In genomic region chr7:30820854-30821445, GRCm38 (mm10) we compare ENCODE assay signal across 17 mouse cellular contexts. TPM values are rescaled to one million over a fixed set of nuclear protein-coding genes. Genes with fewer than 3 reads are reported as not detected.
DNase-seq lines count a peak whose midpoint lies in the region; ATAC-seq and TF ChIP-seq lines count a peak whose summit lies in the region.
"Had no signal": no experiment of that assay in that cellular context is flagged by ENCODE, and none has a peak within 500 bp of the region (broad histone marks: within the 10 kb centered on the region; RNA-seq: fewer than 3 reads in every experiment).

No protein-coding gene starts in this region.

- no peak for TF ChIP-seq EP300 in liver, postnatal 0 days (IDR thresholded peaks at IDR 0.05; ENCODE audit: low read depth)

- no peak overlapping the region for H3K9ac ChIP-seq in liver, postnatal 0 days (replicated peaks)
- no peak overlapping the region for H3K9ac ChIP-seq in liver, embryonic 12.5 days
- H3K9ac ChIP-seq: heart, embryonic 12.5 days; limb, embryonic 15.5 days; midbrain, embryonic 13.5 days had no signal

- no peaks in the 10 kb centered on the region for H3K9me3 ChIP-seq in liver, postnatal 0 days (ENCODE audit: low read length)
- H3K9me3 ChIP-seq in liver, embryonic 12.5 days (replicated peaks), result no peaks in the 10 kb centered on the region
- H3K9me3 ChIP-seq: heart, embryonic 12.5 days; limb, embryonic 15.5 days; midbrain, embryonic 13.5 days had no signal

- H3K36me3 ChIP-seq in liver, postnatal 0 days (replicated peaks; ENCODE audit: insufficient read depth, low read length), result no peaks in the 10 kb centered on the region
- H3K36me3 ChIP-seq in liver, embryonic 12.5 days, result no peaks in the 10 kb centered on the region
- H3K36me3 ChIP-seq: heart, embryonic 12.5 days; limb, embryonic 15.5 days; midbrain, embryonic 13.5 days had no signal

- DNase-seq in liver, postnatal 0 days, result no peak
- peak; percentile 47 for DNase-seq in thymus, postnatal 4 days
- no peak for DNase-seq in adrenal gland, postnatal 25 days
- no peak for DNase-seq in left cerebral cortex, adult 2 months (ENCODE audit: extremely low spot score in 1 of 2, low spot score in 2 of 2)
- DNase-seq: cerebellum, postnatal 14 days; gastrocnemius, postnatal 36 days; lung, postnatal 10 days; right cerebral cortex, postnatal 4 days had no signal

- no peak for ATAC-seq in liver, postnatal 0 days
- ATAC-seq in liver, embryonic 12.5 days, result no peak
- peak; percentile 51 for ATAC-seq in megakaryocyte progenitor cell, adult 5-6 weeks (replicated peaks; ENCODE audit: poor library complexity)
- ATAC-seq: midbrain, embryonic 13.5 days had no signal

- peak overlapping the region; percentile 44 for H3K27ac ChIP-seq in liver, postnatal 0 days (ENCODE audit: low read depth)
- no peak overlapping the region for H3K27ac ChIP-seq in liver, embryonic 12.5 days
- H3K27ac ChIP-seq in brown adipose tissue, adult 24 weeks (replicated peaks; ENCODE audit: low read depth, low read length), result 0 out of 2 replicates have a peak overlapping the region, but pooled peaks have one; percentile 19
- H3K27ac ChIP-seq in left cerebral cortex, adult 2 months, result no peak overlapping the region
- H3K27ac ChIP-seq: limb, embryonic 15.5 days; midbrain, embryonic 13.5 days had no signal

- H3K4me1 ChIP-seq in liver, postnatal 0 days (ENCODE audit: insufficient read depth), result peaks cover 21% of the 10 kb centered on the region
- H3K4me1 ChIP-seq in liver, embryonic 12.5 days, result peaks cover 17% of the 10 kb centered on the region
- peaks cover 3% of the 10 kb centered on the region for H3K4me1 ChIP-seq in brown adipose tissue, adult 24 weeks (ENCODE audit: control insufficient read depth, insufficient read depth, insufficient read length, low read length)
- H3K4me1 ChIP-seq: heart, embryonic 12.5 days; midbrain, embryonic 13.5 days had no signal

- no peaks in the 10 kb centered on the region for H3K27me3 ChIP-seq in liver, postnatal 0 days (ENCODE audit: insufficient read depth, low read length)
- peaks cover 4% of the 10 kb centered on the region; the same call in 1 of the 2 replicates for H3K27me3 ChIP-seq in liver, embryonic 12.5 days (replicated peaks)
- H3K27me3 ChIP-seq: limb, embryonic 15.5 days; midbrain, embryonic 13.5 days had no signal

- peak overlapping the region; percentile 22; the same call in 1 of the 2 replicates for H3K4me3 ChIP-seq in liver, postnatal 0 days (ENCODE audit: low read depth, low read length)
- no peak overlapping the region for H3K4me3 ChIP-seq in liver, embryonic 12.5 days
- no peak overlapping the region for H3K4me3 ChIP-seq in brown adipose tissue, adult 24 weeks (ENCODE audit: insufficient read depth, low read depth, low read length)
- H3K4me3 ChIP-seq in left cerebral cortex, adult 2 months, result no peak overlapping the region
- H3K4me3 ChIP-seq: heart, embryonic 12.5 days; limb, embryonic 15.5 days; midbrain, embryonic 13.5 days had no signal

- intact Hi-C loops in left cerebral cortex, adult 2 months (cut with DNase I), result no loop called here

- peak overlapping the region; percentile 52 for H3K4me2 ChIP-seq in liver, postnatal 0 days (ENCODE audit: low read depth, low read length)
- H3K4me2 ChIP-seq in liver, embryonic 12.5 days, result no peak overlapping the region
- H3K4me2 ChIP-seq: heart, embryonic 12.5 days; limb, embryonic 15.5 days; midbrain, embryonic 13.5 days had no signal

- 24% methylated on average over 7 of the region's 7 CpGs for WGBS in liver, postnatal 0 days (ENCODE audit: insufficient replicate concordance)
- 22% methylated on average over 7 of the region's 7 CpGs for WGBS in liver, embryonic 12.5 days (ENCODE audit: insufficient replicate concordance)

- no peak for TF ChIP-seq CTCF in liver, postnatal 0 days (IDR thresholded peaks at IDR 0.05; ENCODE audit: low read depth)
- no peak for TF ChIP-seq CTCF in left cerebral cortex, adult 2 months (IDR thresholded peaks at IDR 0.05)

RNA-seq across cellular contexts. Expression of gene Ffar2, which starts 2.6 kb away (rescaled TPM):
- polyA plus RNA-seq in liver, postnatal 0 days (2015; fragmentation: Nextera tagmentation; extraction: Ambion mirVana), result 1.6 and 2.1 TPM in 2 replicates
- polyA plus RNA-seq in liver, embryonic 12.5 days (2016; fragmentation: Nextera tagmentation; extraction: Ambion mirVana), result 0.21 and 0.53 TPM in 2 replicates
- polyA plus RNA-seq in brown adipose tissue, adult 24 weeks (2012; ENCODE audit: insufficient read depth, insufficient read length, missing spikeins), result 4.8 and 7.4 TPM in 2 replicates
- total RNA-seq in megakaryocyte progenitor cell, adult 5-6 weeks (2015), result 8.5 and 8.8 TPM in 2 replicates
- 25.9 and 31.5 TPM in 2 replicates for total RNA-seq in megakaryocyte progenitor cell, adult 5-6 weeks (2017)
- total RNA-seq in adrenal gland, postnatal 25 days (2021), result 0.52 TPM in 1 of 2 replicates, not detected in the other
- not detected for total RNA-seq in left cerebral cortex, adult 2 months (2021)
- polyA plus RNA-seq: embryonic facial prominence, embryonic 11.5 days; heart, embryonic 12.5 days; limb, embryonic 15.5 days; neural tube, embryonic 11.5 days had no signal

RNA-seq across cellular contexts. Expression of gene Krtdap, which starts 33.3 kb away (rescaled TPM):
- not detected in 2 replicates for polyA plus RNA-seq in liver, postnatal 0 days (2015; fragmentation: Nextera tagmentation; extraction: Ambion mirVana)
- not detected in 2 replicates for polyA plus RNA-seq in liver, embryonic 12.5 days (2016; fragmentation: Nextera tagmentation; extraction: Ambion mirVana)
- polyA plus RNA-seq in brown adipose tissue, adult 24 weeks (2012; ENCODE audit: insufficient read depth, insufficient read length, missing spikeins), result 11.5 and 15.2 TPM in 2 replicates
- not detected in 2 replicates for total RNA-seq in megakaryocyte progenitor cell, adult 5-6 weeks (2015)
- not detected in 2 replicates for total RNA-seq in megakaryocyte progenitor cell, adult 5-6 weeks (2017)
- total RNA-seq in adrenal gland, postnatal 25 days (2021), result not detected in 2 replicates
- total RNA-seq in left cerebral cortex, adult 2 months (2021), result not detected
- total RNA-seq: gastrocnemius, postnatal 36 days had no signal
- polyA plus RNA-seq: embryonic facial prominence, embryonic 11.5 days; heart, embryonic 12.5 days; hindbrain, embryonic 11.5 days; midbrain, embryonic 13.5 days; neural tube, embryonic 11.5 days had no signal

RNA-seq across cellular contexts. Expression of gene Ffar3, which starts 35.0 kb away (rescaled TPM):
- not detected in 2 replicates for polyA plus RNA-seq in liver, postnatal 0 days (2015; fragmentation: Nextera tagmentation; extraction: Ambion mirVana)
- polyA plus RNA-seq in liver, embryonic 12.5 days (2016; fragmentation: Nextera tagmentation; extraction: Ambion mirVana), result not detected in 2 replicates
- polyA plus RNA-seq in brown adipose tissue, adult 24 weeks (2012; ENCODE audit: insufficient read depth, insufficient read length, missing spikeins), result not detected in 2 replicates
- total RNA-seq in megakaryocyte progenitor cell, adult 5-6 weeks (2015), result not detected in 2 replicates
- not detected in 2 replicates for total RNA-seq in megakaryocyte progenitor cell, adult 5-6 weeks (2017)
- 0.70 TPM in 1 of 2 replicates, not detected in the other for total RNA-seq in adrenal gland, postnatal 25 days (2021)
- total RNA-seq in left cerebral cortex, adult 2 months (2021), result not detected
- total RNA-seq: gastrocnemius, postnatal 36 days had no signal
- polyA plus RNA-seq: embryonic facial prominence, embryonic 11.5 days; heart, embryonic 12.5 days; hindbrain, embryonic 11.5 days; limb, embryonic 15.5 days; midbrain, embryonic 13.5 days; neural tube, embryonic 11.5 days had no signal

RNA-seq across cellular contexts. Expression of gene Ffar1, which starts 40.4 kb away (rescaled TPM):
- polyA plus RNA-seq in liver, postnatal 0 days (2015; fragmentation: Nextera tagmentation; extraction: Ambion mirVana), result 0.06 TPM in 1 of 2 replicates, not detected in the other
- not detected in 2 replicates for polyA plus RNA-seq in liver, embryonic 12.5 days (2016; fragmentation: Nextera tagmentation; extraction: Ambion mirVana)
- polyA plus RNA-seq in brown adipose tissue, adult 24 weeks (2012; ENCODE audit: insufficient read depth, insufficient read length, missing spikeins), result not detected in 2 replicates
- not detected in 2 replicates for total RNA-seq in megakaryocyte progenitor cell, adult 5-6 weeks (2015)
- total RNA-seq in megakaryocyte progenitor cell, adult 5-6 weeks (2017), result not detected in 2 replicates
- total RNA-seq in adrenal gland, postnatal 25 days (2021), result not detected in 2 replicates
- not detected for total RNA-seq in left cerebral cortex, adult 2 months (2021)
- total RNA-seq: gastrocnemius, postnatal 36 days had no signal
- polyA plus RNA-seq: embryonic facial prominence, embryonic 11.5 days; heart, embryonic 12.5 days; hindbrain, embryonic 11.5 days; limb, embryonic 15.5 days; midbrain, embryonic 13.5 days; neural tube, embryonic 11.5 days had no signal

RNA-seq across cellular contexts. Expression of gene Dmkn, which starts 57.4 kb away (rescaled TPM):
- polyA plus RNA-seq in liver, postnatal 0 days (2015; fragmentation: Nextera tagmentation; extraction: Ambion mirVana), result 1.5 and 1.8 TPM in 2 replicates
- polyA plus RNA-seq in liver, embryonic 12.5 days (2016; fragmentation: Nextera tagmentation; extraction: Ambion mirVana), result not detected in 2 replicates
- polyA plus RNA-seq in brown adipose tissue, adult 24 weeks (2012; ENCODE audit: insufficient read depth, insufficient read length, missing spikeins), result 7.4 and 7.8 TPM in 2 replicates
- 81.7 and 87.4 TPM in 2 replicates for total RNA-seq in megakaryocyte progenitor cell, adult 5-6 weeks (2015)
- total RNA-seq in megakaryocyte progenitor cell, adult 5-6 weeks (2017), result 95.3 and 119 TPM in 2 replicates
- total RNA-seq in adrenal gland, postnatal 25 days (2021), result 1.4 and 2.6 TPM in 2 replicates
- total RNA-seq in left cerebral cortex, adult 2 months (2021), result 1 to 10 TPM; 1.9 to 2.1 TPM
- polyA plus RNA-seq: embryonic facial prominence, embryonic 11.5 days; neural tube, embryonic 11.5 days had no signal

Comparison
In these comparisons a context has a peak if more than half of its experiments do, and no peak if none do; other contexts are left out.
1. H3K27ac ChIP-seq: peak in liver, postnatal 0 days (single experiment) and brown adipose tissue, adult 24 weeks (single experiment); none in liver, embryonic 12.5 days (single experiment) and left cerebral cortex, adult 2 months (single experiment).